Mouse (Mus musculus) left cerebral cortex, adult 8-10 months (tissue): ENCODE results near the gene Tbc1d10c. TPM values are rescaled to one million over a fixed set of nuclear protein-coding genes. Genes with fewer than 3 reads are reported as not detected.

Source experiments
- DNase-seq, 2 experiments: peaks; one replicate each; pipeline ENCODE4 v3.0.0; 2022; ENCODE audit warnings: low spot score in 2 of 2
- total RNA-seq, 4 experiments: library from RNA; stranded (reverse); gene quantifications; 2 replicates each; pipeline ENCODE4 v1.2.4; 2022

The Tbc1d10c gene
- total RNA-seq, 4 experiments from 2014 or later: 1.6 to 3.3 (median 2.7) TPM

GRCm38 (mm10) chr19:4216041-4216685, 25.1 kb upstream of the Tbc1d10c start:
- DNase-seq: no peak

- no peak for DNase-seq
Measured at GRCm38 (mm10) chr19:4215451-4215840, 24.4 kb upstream of the Tbc1d10c start.

- DNase-seq: no peak
Measured at GRCm38 (mm10) chr19:4214771-4215450, 23.8 kb upstream of the Tbc1d10c start.

GRCm38 (mm10) chr19:4214071-4214770, 23.1 kb upstream of the Tbc1d10c start, which contains the start of the genes Clcf1 and AC109138.7:
Clcf1 (plus strand) TSS chr19:4214238.
AC109138.7 (plus strand) TSS chr19:4214357.
- DNase-seq: no peak

GRCm38 (mm10) chr19:4213524-4213974, 22.5 kb upstream of the Tbc1d10c start:
- no peak for DNase-seq

GRCm38 (mm10) chr19:4211891-4212588, 21.0 kb upstream of the Tbc1d10c start:
- no peak for DNase-seq

GRCm38 (mm10) chr19:4208563-4208962, 17.5 kb upstream of the Tbc1d10c start:
- DNase-seq: no peak

GRCm38 (mm10) chr19:4206971-4207370, 15.9 kb upstream of the Tbc1d10c start:
- no peak for DNase-seq

- no peak for DNase-seq
Measured at GRCm38 (mm10) chr19:4204889-4205288, 13.8 kb upstream of the Tbc1d10c start.

- no peak for DNase-seq
Measured at GRCm38 (mm10) chr19:4203604-4204326, 12.7 kb upstream of the Tbc1d10c start.

- DNase-seq: no peak
Measured at GRCm38 (mm10) chr19:4203148-4203547, 12.1 kb upstream of the Tbc1d10c start.

- no peak for DNase-seq
Measured at GRCm38 (mm10) chr19:4202149-4202548, 11.1 kb upstream of the Tbc1d10c start.

GRCm38 (mm10) chr19:4201291-4201909, 10.3 kb upstream of the Tbc1d10c start, which contains the start of gene Rad9a:
Rad9a (minus strand) TSS chr19:4201662.
- peak; percentile 86 to 97 for DNase-seq

GRCm38 (mm10) chr19:4197180-4197579, 6.1 kb upstream of the Tbc1d10c start:
- no peak for DNase-seq

- DNase-seq: no peak
Measured at GRCm38 (mm10) chr19:4196548-4196947, 5.5 kb upstream of the Tbc1d10c start.

GRCm38 (mm10) chr19:4196048-4196447, 5.0 kb upstream of the Tbc1d10c start:
- DNase-seq: no peak

- DNase-seq: no peak
Measured at GRCm38 (mm10) chr19:4194776-4195650, 3.9 kb upstream of the Tbc1d10c start.

- DNase-seq: no peak
Measured at GRCm38 (mm10) chr19:4194021-4194724, 3.1 kb upstream of the Tbc1d10c start.

- DNase-seq: no peak
Measured at GRCm38 (mm10) chr19:4193129-4193528, 2.0 kb upstream of the Tbc1d10c start.
